Mouse (Mus musculus) forebrain, embryonic 14.5 days (tissue): ENCODE data around the gene Vpreb3. TPM values are rescaled to one million over a fixed set of nuclear protein-coding genes. Genes with fewer than 3 reads are reported as not detected.

ENCODE experiments used
- polyA plus RNA-seq: library from polyadenylated mRNA; unstranded; fragments of >200 nt; fragmentation: Nextera tagmentation; extraction: Ambion mirVana; gene quantifications from 2 replicates; pipeline ENCODE4 v1.2.1, GENCODE M21; 2014

Gene Vpreb3
- polyA plus RNA-seq, 1 experiment from 2014 or later, result not detected

Other genes starting within 250 kb of the Vpreb3 start
- 32.0 and 40.5 TPM in 2 replicates for gene Cabin1, start 178.7 kb upstream of the Vpreb3 start, polyA plus RNA-seq
- gene Ddt, start 169.6 kb upstream of the Vpreb3 start, polyA plus RNA-seq, result 65.1 and 79.7 TPM in 2 replicates
- gene Gm20441, start 162.1 kb upstream of the Vpreb3 start, polyA plus RNA-seq, result 0.34 TPM in 1 of 2 replicates, not detected in the other
- 0.67 and 1.2 TPM in 2 replicates for gene Gstt3, start 161.6 kb upstream of the Vpreb3 start, polyA plus RNA-seq
- gene Gstt1, start 144.5 kb upstream of the Vpreb3 start, polyA plus RNA-seq, result 11.5 and 13.0 TPM in 2 replicates
- not detected in 2 replicates for gene Gstt4, start 120.5 kb upstream of the Vpreb3 start, polyA plus RNA-seq
- 4.1 and 6.0 TPM in 2 replicates for gene Gstt2, start 105.6 kb upstream of the Vpreb3 start, polyA plus RNA-seq
- gene Mif, start 82.8 kb upstream of the Vpreb3 start, polyA plus RNA-seq, result 1,715 and 2,306 TPM in 2 replicates
- 1.6 and 1.7 TPM in 2 replicates for gene Derl3, start 49.6 kb upstream of the Vpreb3 start, polyA plus RNA-seq
- 253 and 292 TPM in 2 replicates for gene Smarcb1, start 21.4 kb upstream of the Vpreb3 start, polyA plus RNA-seq
- gene Chchd10, start 9.9 kb upstream of the Vpreb3 start, polyA plus RNA-seq, result 32.7 TPM in 2 replicates
- 19.4 and 25.1 TPM in 2 replicates for gene Mmp11, start 6.6 kb upstream of the Vpreb3 start, polyA plus RNA-seq
- gene Gm867, start 2.4 kb upstream of the Vpreb3 start, polyA plus RNA-seq, result not detected in 2 replicates
- gene Gm5134, start 11.5 kb downstream of the Vpreb3 start, polyA plus RNA-seq, result not detected in 2 replicates
- 11.7 and 12.2 TPM in 2 replicates for gene Zfp280b, start 89.6 kb downstream of the Vpreb3 start, polyA plus RNA-seq
- gene Slc5a4b, start 167.9 kb downstream of the Vpreb3 start, polyA plus RNA-seq, result not detected in 2 replicates
- not detected in 2 replicates for gene Slc5a4a, start 204.4 kb downstream of the Vpreb3 start, polyA plus RNA-seq